Mouse (Mus musculus) monocyte, adult 5-6 weeks (primary cell): ENCODE results near the gene Olfr1173. TPM values are rescaled to one million over a fixed set of nuclear protein-coding genes. Genes with fewer than 3 reads are reported as not detected.

Experiments used
- ATAC-seq: fragments of 153-309, 156-312 bp; replicated peaks from 2 replicates; pipeline ENCODE4 v1.8.0; 2017; ENCODE audit warnings: mild to moderate bottlenecking; ENCODE audit not compliant: low TSS enrichment, insufficient number of reproducible peaks, severe bottlenecking, poor library complexity, low FRiP score
- total RNA-seq: library from RNA; stranded (forward); fragments of 200-1000, 200-491, 200-594 nt; gene quantifications from 3 replicates; pipeline ENCODE4 v1.2.3, GENCODE M21; 2017

Gene Olfr1173
- 0.53 TPM in 1 of 3 replicates, not detected in the others for total RNA-seq

- ATAC-seq: no peak
These were observed at the start of gene Olfr1173 for GRCm38 (mm10) chr2:88279775-88280174. Gene Olfr1173, minus strand, starts transcription at chr2:88279875.

GRCm38 (mm10) chr2:88327115-88327514 is 47.4 kb upstream of the Olfr1173 start, which contains the start of gene Olfr1175-ps:
Gene Olfr1175-ps, minus strand, starts transcription at chr2:88327215.
- ATAC-seq: no peak

- ATAC-seq: no peak
These were observed 35.4 kb upstream of the Olfr1173 start, which contains the start of gene Olfr1174-ps for GRCm38 (mm10) chr2:88315035-88315434. Gene Olfr1174-ps, minus strand, starts transcription at chr2:88315135.

GRCm38 (mm10) chr2:88228234-88228633 is 51.4 kb downstream of the Olfr1173 start, which contains the start of gene Olfr1170:
Gene Olfr1170, minus strand, starts transcription at chr2:88228334.
- ATAC-seq: no peak

Other genes with a start within 250 kb of the Olfr1173 start
- not detected in 3 replicates for gene Olfr73, start 242.2 kb downstream of the Olfr1173 start, total RNA-seq
- not detected in 3 replicates for gene Olfr1162, start 228.7 kb downstream of the Olfr1173 start, total RNA-seq
- gene Olfr1163, start 208.0 kb downstream of the Olfr1173 start, total RNA-seq: not detected in 3 replicates
- gene Olfr1164, start 185.9 kb downstream of the Olfr1173 start, total RNA-seq: not detected in 3 replicates
- not detected in 3 replicates for gene Olfr1166, start 151.6 kb downstream of the Olfr1173 start, total RNA-seq
- not detected in 3 replicates for gene Olfr1167, start 124.7 kb downstream of the Olfr1173 start, total RNA-seq
- gene Olfr1168, start 98.0 kb downstream of the Olfr1173 start, total RNA-seq: not detected in 3 replicates
- not detected in 3 replicates for gene Olfr1170, start 51.5 kb downstream of the Olfr1173 start, total RNA-seq
- gene Olfr1174-ps, start 35.3 kb upstream of the Olfr1173 start, total RNA-seq: not detected in 3 replicates
- gene Olfr1175-ps, start 47.3 kb upstream of the Olfr1173 start, total RNA-seq: 0.19 TPM in 1 of 3 replicates, not detected in the others
- not detected in 3 replicates for gene Olfr1176, start 56.8 kb upstream of the Olfr1173 start, total RNA-seq
- not detected in 3 replicates for gene Olfr1177-ps, start 66.6 kb upstream of the Olfr1173 start, total RNA-seq
- not detected in 3 replicates for gene Olfr1178, start 107.2 kb upstream of the Olfr1173 start, total RNA-seq
- not detected in 3 replicates for gene Olfr1179, start 126.6 kb upstream of the Olfr1173 start, total RNA-seq
- gene Olfr1180, start 139.3 kb upstream of the Olfr1173 start, total RNA-seq: not detected in 3 replicates
- gene Olfr1181, start 146.3 kb upstream of the Olfr1173 start, total RNA-seq: not detected in 3 replicates
- gene Gm13757, start 169.3 kb upstream of the Olfr1173 start, total RNA-seq: not detected in 3 replicates
- 0.19 TPM in 1 of 3 replicates, not detected in the others for gene Olfr1183, start 175.0 kb upstream of the Olfr1173 start, total RNA-seq
- gene Olfr1184, start 203.7 kb upstream of the Olfr1173 start, total RNA-seq: not detected in 3 replicates
- not detected in 3 replicates for gene Olfr1185-ps1, start 213.4 kb upstream of the Olfr1173 start, total RNA-seq
- not detected in 3 replicates for gene Olfr1186, start 238.7 kb upstream of the Olfr1173 start, total RNA-seq